Mouse (Mus musculus) testis, postnatal 10 days (tissue): Measurements from ENCODE around the gene Grin2b.

Experiments
- DNase-seq: peaks from one replicate; pipeline ENCODE4 v3.0.0; 2021; ENCODE audit warnings: low spot score

The Grin2b gene

GRCm38 (mm10) chr6:136173191-136173896 is at the start of gene Grin2b:
Grin2b (minus strand) TSS chr6:136173511.
- DNase-seq, result no peak

- DNase-seq, result no peak
Observed at GRCm38 (mm10) chr6:136221894-136222293, 48.6 kb upstream of the Grin2b start.

- no peak for DNase-seq
Observed at GRCm38 (mm10) chr6:136210442-136210841, 37.1 kb upstream of the Grin2b start.

GRCm38 (mm10) chr6:136199814-136200213 is 26.5 kb upstream of the Grin2b start:
- no peak for DNase-seq

GRCm38 (mm10) chr6:136194616-136195015 is 21.3 kb upstream of the Grin2b start:
- no peak for DNase-seq

- no peak for DNase-seq
Observed at GRCm38 (mm10) chr6:136178066-136178465, 4.8 kb upstream of the Grin2b start.

- DNase-seq, result no peak
Observed at GRCm38 (mm10) chr6:136172801-136173190, 515 bp downstream of the Grin2b start.

GRCm38 (mm10) chr6:136172172-136172651 is 1.1 kb downstream of the Grin2b start:
- DNase-seq, result no peak

GRCm38 (mm10) chr6:136171343-136171742 is 2.0 kb downstream of the Grin2b start:
- DNase-seq, result no peak

- DNase-seq, result no peak
Observed at GRCm38 (mm10) chr6:136170381-136170780, 2.9 kb downstream of the Grin2b start.

- no peak for DNase-seq
Observed at GRCm38 (mm10) chr6:136167361-136167760, 6.0 kb downstream of the Grin2b start.

GRCm38 (mm10) chr6:136165443-136166077 is 7.8 kb downstream of the Grin2b start:
- peak; percentile 46 for DNase-seq

- DNase-seq, result no peak
Observed at GRCm38 (mm10) chr6:136162090-136162489, 11.2 kb downstream of the Grin2b start.

GRCm38 (mm10) chr6:136153444-136153843 is 19.9 kb downstream of the Grin2b start:
- DNase-seq, result no peak

- no peak for DNase-seq
Observed at GRCm38 (mm10) chr6:136150064-136150463, 23.2 kb downstream of the Grin2b start.

GRCm38 (mm10) chr6:136139967-136140366 is 33.3 kb downstream of the Grin2b start:
- no peak for DNase-seq

- peak; percentile 43 for DNase-seq
Observed at GRCm38 (mm10) chr6:136130456-136130855, 42.9 kb downstream of the Grin2b start.

GRCm38 (mm10) chr6:136122593-136122992 is 50.7 kb downstream of the Grin2b start:
- DNase-seq, result no peak

GRCm38 (mm10) chr6:136117390-136117789 is 55.9 kb downstream of the Grin2b start:
- DNase-seq, result no peak

- no peak for DNase-seq
Observed at GRCm38 (mm10) chr6:136113639-136114410, 59.5 kb downstream of the Grin2b start.

GRCm38 (mm10) chr6:136109172-136109571 is 64.1 kb downstream of the Grin2b start:
- no peak for DNase-seq

GRCm38 (mm10) chr6:136108466-136108865 is 64.8 kb downstream of the Grin2b start:
- no peak for DNase-seq

- no peak for DNase-seq
Observed at GRCm38 (mm10) chr6:136105221-136105620, 68.1 kb downstream of the Grin2b start.
